Mouse (Mus musculus) left cerebral cortex, adult 9 months (tissue): ENCODE data around the gene Scrg1.
A peak's percentile ranks its signal among the peaks of the same experiment; 100 is the strongest.
"Not testable (repeated sequence)": the region's sequence is repeated elsewhere in the genome, so short reads cannot be mapped to it uniquely, and the experiment has no call there.

Experiments used
- DNase-seq, 2 experiments: peaks; one replicate each; pipeline ENCODE4 v3.0.0; 2022; ENCODE audit warnings: low spot score in 2 of 2

The Scrg1 gene

GRCm38 (mm10) chr8:57508657-57509056, 52.9 kb downstream of the Scrg1 start:
- DNase-seq, result no peak

GRCm38 (mm10) chr8:57510791-57511315, 55.1 kb downstream of the Scrg1 start:
- DNase-seq, result no peak

GRCm38 (mm10) chr8:57511316-57512118, 55.8 kb downstream of the Scrg1 start, which contains the start of gene Hmgb2:
Gene Hmgb2 (plus strand): TSS chr8:57511907.
- DNase-seq, result peak; percentile 99

GRCm38 (mm10) chr8:57512141-57513056, 56.7 kb downstream of the Scrg1 start:
- no peak for DNase-seq

- DNase-seq, result not testable (repeated sequence)
Measured at GRCm38 (mm10) chr8:57513178-57513661, 57.5 kb downstream of the Scrg1 start.

GRCm38 (mm10) chr8:57516685-57517084, 61.0 kb downstream of the Scrg1 start:
- not testable (repeated sequence) for DNase-seq

GRCm38 (mm10) chr8:57517723-57518122, 62.0 kb downstream of the Scrg1 start:
- no peak for DNase-seq

GRCm38 (mm10) chr8:57520186-57520786, 64.6 kb downstream of the Scrg1 start:
- no peak for DNase-seq
